Mouse (Mus musculus): ENCODE measurements around the gene Sec14l1.

Gene Sec14l1

GRCm38 (mm10) chr11:117148893-117149685 is 34.1 kb downstream of the Sec14l1 start:
- intact Hi-C loops (cut with DNase I), result no loop called here

GRCm38 (mm10) chr11:117150467-117150966 is 35.5 kb downstream of the Sec14l1 start:
- intact Hi-C loops (cut with DNase I), result no loop called here

GRCm38 (mm10) chr11:117151461-117151860 is 36.5 kb downstream of the Sec14l1 start:
- intact Hi-C loops (cut with DNase I), result no loop called here

- intact Hi-C loops (cut with DNase I), result no loop called here
These were observed 37.6 kb downstream of the Sec14l1 start for GRCm38 (mm10) chr11:117152541-117152940.

- intact Hi-C loops (cut with DNase I), result no loop called here
These were observed 38.6 kb downstream of the Sec14l1 start for GRCm38 (mm10) chr11:117153553-117153952.

GRCm38 (mm10) chr11:117154088-117154815 is 39.3 kb downstream of the Sec14l1 start:
- intact Hi-C loops (cut with DNase I), result no loop called here

- intact Hi-C loops (cut with DNase I), result no loop called here
These were observed 41.8 kb downstream of the Sec14l1 start for GRCm38 (mm10) chr11:117156725-117157124.

GRCm38 (mm10) chr11:117158343-117158742 is 43.4 kb downstream of the Sec14l1 start:
- intact Hi-C loops (cut with DNase I), result no loop called here

- intact Hi-C loops (cut with DNase I), result no loop called here
These were observed 44.4 kb downstream of the Sec14l1 start for GRCm38 (mm10) chr11:117159257-117159945.

GRCm38 (mm10) chr11:117159946-117160307 is 45.0 kb downstream of the Sec14l1 start:
- intact Hi-C loops (cut with DNase I), result no loop called here

GRCm38 (mm10) chr11:117160791-117161190 is 45.8 kb downstream of the Sec14l1 start:
- intact Hi-C loops (cut with DNase I), result no loop called here

GRCm38 (mm10) chr11:117161574-117161973 is 46.6 kb downstream of the Sec14l1 start:
- intact Hi-C loops (cut with DNase I), result no loop called here

GRCm38 (mm10) chr11:117163098-117163497 is 48.1 kb downstream of the Sec14l1 start:
- intact Hi-C loops (cut with DNase I), result no loop called here

- intact Hi-C loops (cut with DNase I), result no loop called here
These were observed 48.8 kb downstream of the Sec14l1 start for GRCm38 (mm10) chr11:117163771-117164170.

- intact Hi-C loops (cut with DNase I), result no loop called here
These were observed 53.5 kb downstream of the Sec14l1 start for GRCm38 (mm10) chr11:117168278-117169087.

GRCm38 (mm10) chr11:117169088-117169635 is 54.2 kb downstream of the Sec14l1 start:
- intact Hi-C loops (cut with DNase I), result no loop called here

- intact Hi-C loops (cut with DNase I), result no loop called here
These were observed 55.0 kb downstream of the Sec14l1 start for GRCm38 (mm10) chr11:117169801-117170565.

- intact Hi-C loops (cut with DNase I), result no loop called here
These were observed 59.3 kb downstream of the Sec14l1 start for GRCm38 (mm10) chr11:117174098-117174892.

- intact Hi-C loops (cut with DNase I), result no loop called here
These were observed 60.0 kb downstream of the Sec14l1 start for GRCm38 (mm10) chr11:117174924-117175323.

Measured in adrenal gland (tissue).